Mouse (Mus musculus) thymus, postnatal 36 days (tissue): Measurements from ENCODE around the gene Itga8.

ENCODE experiments used
- DNase-seq, 2 experiments: peaks; one replicate each; pipeline ENCODE4 v3.0.0; 2022; ENCODE audit warnings: mixed read lengths in 2 of 2

The Itga8 gene

GRCm38 (mm10) chr2:12301431-12302170 lies at the start of gene Itga8:
TSS of gene Itga8 (minus strand) at chr2:12301922.
- peak; percentile 69 to 72 for DNase-seq

GRCm38 (mm10) chr2:12348914-12349313 lies 47.2 kb upstream of the Itga8 start:
- no peak for DNase-seq

- no peak for DNase-seq
Observed at GRCm38 (mm10) chr2:12331962-12332361, 30.2 kb upstream of the Itga8 start.

- DNase-seq: no peak
Observed at GRCm38 (mm10) chr2:12329620-12330019, 27.9 kb upstream of the Itga8 start.

- DNase-seq: no peak
Observed at GRCm38 (mm10) chr2:12329068-12329407, 27.3 kb upstream of the Itga8 start.

GRCm38 (mm10) chr2:12328355-12329067 lies 26.8 kb upstream of the Itga8 start:
- no peak for DNase-seq

- no peak for DNase-seq
Observed at GRCm38 (mm10) chr2:12327691-12328354, 26.1 kb upstream of the Itga8 start.

- DNase-seq: peak; percentile 67 to 69
Observed at GRCm38 (mm10) chr2:12327216-12327615, 25.5 kb upstream of the Itga8 start.

GRCm38 (mm10) chr2:12325868-12326267 lies 24.1 kb upstream of the Itga8 start:
- DNase-seq: no peak

GRCm38 (mm10) chr2:12325417-12325816 lies 23.7 kb upstream of the Itga8 start:
- DNase-seq: no peak

- no peak for DNase-seq
Observed at GRCm38 (mm10) chr2:12320914-12321313, 19.2 kb upstream of the Itga8 start.

- DNase-seq: no peak
Observed at GRCm38 (mm10) chr2:12318715-12319114, 17.0 kb upstream of the Itga8 start.

GRCm38 (mm10) chr2:12318036-12318435 lies 16.3 kb upstream of the Itga8 start:
- no peak for DNase-seq

GRCm38 (mm10) chr2:12317343-12317742 lies 15.6 kb upstream of the Itga8 start:
- no peak for DNase-seq

GRCm38 (mm10) chr2:12316361-12316760 lies 14.6 kb upstream of the Itga8 start:
- DNase-seq: no peak

- DNase-seq: no peak
Observed at GRCm38 (mm10) chr2:12314028-12314427, 12.3 kb upstream of the Itga8 start.

GRCm38 (mm10) chr2:12308466-12308865 lies 6.7 kb upstream of the Itga8 start:
- no peak for DNase-seq

- no peak for DNase-seq
Observed at GRCm38 (mm10) chr2:12307311-12307710, 5.6 kb upstream of the Itga8 start.

- no peak for DNase-seq
Observed at GRCm38 (mm10) chr2:12305064-12305650, 3.4 kb upstream of the Itga8 start.

- no peak for DNase-seq
Observed at GRCm38 (mm10) chr2:12300449-12301228, 1.1 kb downstream of the Itga8 start.

GRCm38 (mm10) chr2:12297287-12297686 lies 4.4 kb downstream of the Itga8 start:
- DNase-seq: no peak

GRCm38 (mm10) chr2:12295150-12295549 lies 6.6 kb downstream of the Itga8 start:
- no peak for DNase-seq

- no peak for DNase-seq
Observed at GRCm38 (mm10) chr2:12294060-12294459, 7.7 kb downstream of the Itga8 start.
